Mouse (Mus musculus) testis, adult 2 months (tissue): ENCODE results near the gene Rnf43.

ENCODE experiments used
- CTCF ChIP-seq: fragments of 200-500 bp; IDR thresholded peaks from 2 replicates; pipeline ENCODE4 v1.5.1; 2012; ENCODE audit warnings: low read depth, mild to moderate bottlenecking, inconsistent platforms, low read length, moderate library complexity; ENCODE audit not compliant: control insufficient read depth, insufficient read depth, insufficient replicate concordance
- POLR2A ChIP-seq: fragments of 200-500 bp; IDR thresholded peaks from 2 replicates; pipeline ENCODE4 v1.6.1; 2012; ENCODE audit warnings: low read depth, mild to moderate bottlenecking, inconsistent platforms, low read length, moderate library complexity; ENCODE audit not compliant: control insufficient read depth

DNA sequence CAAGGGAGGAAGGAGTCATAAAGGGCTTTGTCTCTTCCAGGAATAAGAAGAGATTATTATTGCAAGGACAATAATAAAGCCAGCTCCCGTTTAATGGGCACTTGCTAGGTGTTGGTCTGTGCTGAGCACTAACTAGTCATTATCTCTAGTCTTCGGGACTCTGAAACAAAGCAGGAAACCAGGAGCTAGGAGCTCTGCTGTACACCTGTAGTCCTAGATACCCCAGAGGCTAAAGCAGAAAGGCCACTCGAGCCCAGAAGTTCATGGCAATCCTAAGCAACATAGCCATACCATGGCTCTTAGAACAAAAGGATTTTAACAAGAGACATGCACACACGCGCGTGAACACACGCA is 47.7 kb downstream of the Rnf43 start:
- no peak for TF ChIP-seq POLR2A
- no peak for TF ChIP-seq CTCF
